Mouse (Mus musculus) bone marrow macrophage, adult 2 months (primary cell): ENCODE results near the gene Cyp2b10.

Source experiments
- CTCF ChIP-seq: IDR thresholded peaks from 2 replicates; pipeline ENCODE4 v1.5.1; 2012; ENCODE audit warnings: low read depth, mild to moderate bottlenecking, low read length, moderate library complexity
- POLR2A ChIP-seq: IDR thresholded peaks from 2 replicates; pipeline ENCODE4 v1.6.1; 2012; ENCODE audit warnings: mild to moderate bottlenecking, low read depth, low read length, borderline replicate concordance

- TF ChIP-seq CTCF (no peak), POLR2A (no peak)
Measured at GRCm38 (mm10) chr7:25872624-25873023, 24.8 kb upstream of the Cyp2b10 start.
